Mouse (Mus musculus) neutrophil, adult 5-6 weeks (primary cell): ENCODE results near the gene Rusc2. TPM values are rescaled to one million over a fixed set of nuclear protein-coding genes. Genes with fewer than 3 reads are reported as not detected.

ENCODE experiments used
- ATAC-seq: fragments of 151-379, 151-347 bp; 2 replicates; pipeline ENCODE4 v1.8.0; 2017; ENCODE audit warnings: mild to moderate bottlenecking, moderate TSS enrichment; ENCODE audit not compliant: insufficient number of reproducible peaks, poor library complexity, low FRiP score, severe bottlenecking; ENCODE audit errors: extremely low read depth
- total RNA-seq: library from RNA; stranded (forward); fragments of 200-1000 nt; gene quantifications from 2 replicates; pipeline ENCODE4 v1.2.3, GENCODE M21; 2017

Gene Rusc2
- 0.25 and 0.35 TPM in 2 replicates for total RNA-seq

DNA sequence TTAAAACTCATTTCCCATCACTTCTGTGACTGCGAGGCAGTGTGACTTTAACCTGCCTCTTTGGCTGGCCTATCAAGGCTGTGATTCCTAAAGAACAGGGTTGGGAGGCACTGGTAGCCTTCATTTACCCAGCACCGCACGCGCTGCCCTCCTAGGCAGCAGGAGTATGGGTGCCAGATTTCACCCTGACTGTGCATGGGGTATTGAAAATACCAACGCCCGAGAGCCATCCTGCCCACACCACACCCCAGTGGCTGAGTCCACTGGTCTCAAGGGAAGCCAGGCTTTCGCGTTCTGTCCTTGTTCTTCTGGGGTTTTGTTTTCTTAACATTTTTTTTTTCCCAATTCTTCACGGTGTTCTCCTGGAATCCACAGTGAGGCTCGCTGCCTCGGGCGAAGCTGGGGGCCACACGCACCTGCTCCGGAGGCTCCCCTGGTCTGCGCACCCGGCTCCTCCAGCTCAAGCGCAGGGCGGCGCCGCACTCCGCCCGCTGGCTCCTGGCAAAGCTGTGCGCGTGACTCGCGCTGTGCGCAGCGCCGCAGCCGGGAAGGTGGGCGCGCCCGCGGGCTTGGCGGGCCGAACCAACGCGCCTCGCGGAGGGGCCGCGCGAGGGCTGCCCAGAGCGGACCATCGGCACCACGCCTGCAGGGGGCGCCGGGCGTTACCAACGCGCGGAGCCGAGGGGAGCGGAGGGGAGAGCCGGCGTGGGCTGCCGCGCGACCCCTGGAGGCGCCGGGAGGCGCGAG, at the start of gene Rusc2:
TSS of gene Rusc2 (plus strand) at position 572 of the 747 bp plus-strand sequence.
- ATAC-seq, result no peak

DNA sequence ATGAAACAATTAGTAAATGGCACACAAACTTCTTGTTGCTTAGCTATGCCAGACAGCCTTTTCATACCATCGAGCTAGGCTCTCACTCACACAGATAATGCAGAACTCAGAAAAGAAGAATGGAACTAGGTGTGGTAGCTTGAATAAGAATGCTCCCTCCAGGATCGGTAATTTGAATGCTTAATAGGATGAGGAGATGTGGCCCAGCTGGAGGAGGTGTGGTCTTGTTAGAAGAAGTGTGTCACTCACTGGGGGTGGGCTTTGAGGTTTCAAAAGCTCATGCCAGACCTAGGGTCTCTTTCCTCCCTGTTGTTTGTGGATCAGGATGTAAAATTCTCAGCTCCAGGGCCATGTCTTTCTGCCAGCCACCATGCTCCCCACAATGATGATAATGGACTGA, 47.0 kb upstream of the Rusc2 start:
- ATAC-seq, result no peak

DNA sequence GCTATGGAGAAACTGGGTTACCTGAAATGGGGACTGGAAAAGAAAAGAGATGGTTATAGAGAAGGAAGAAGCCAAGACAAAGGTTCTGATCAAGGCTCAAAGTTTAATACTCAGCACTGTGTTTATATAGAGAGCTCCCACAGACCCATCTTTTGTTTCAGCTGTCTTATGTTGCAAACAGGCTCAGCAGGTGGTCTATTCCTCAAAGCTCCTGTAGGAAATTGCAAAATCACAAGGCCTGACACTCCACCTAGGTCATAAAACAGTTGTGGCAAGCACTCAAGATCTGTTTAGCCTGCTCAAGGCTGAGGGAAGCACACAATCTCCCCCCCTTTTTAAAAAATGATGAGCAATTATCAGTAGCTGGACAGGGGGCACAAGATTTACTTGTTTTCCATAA, 45.6 kb upstream of the Rusc2 start:
- no peak for ATAC-seq

DNA sequence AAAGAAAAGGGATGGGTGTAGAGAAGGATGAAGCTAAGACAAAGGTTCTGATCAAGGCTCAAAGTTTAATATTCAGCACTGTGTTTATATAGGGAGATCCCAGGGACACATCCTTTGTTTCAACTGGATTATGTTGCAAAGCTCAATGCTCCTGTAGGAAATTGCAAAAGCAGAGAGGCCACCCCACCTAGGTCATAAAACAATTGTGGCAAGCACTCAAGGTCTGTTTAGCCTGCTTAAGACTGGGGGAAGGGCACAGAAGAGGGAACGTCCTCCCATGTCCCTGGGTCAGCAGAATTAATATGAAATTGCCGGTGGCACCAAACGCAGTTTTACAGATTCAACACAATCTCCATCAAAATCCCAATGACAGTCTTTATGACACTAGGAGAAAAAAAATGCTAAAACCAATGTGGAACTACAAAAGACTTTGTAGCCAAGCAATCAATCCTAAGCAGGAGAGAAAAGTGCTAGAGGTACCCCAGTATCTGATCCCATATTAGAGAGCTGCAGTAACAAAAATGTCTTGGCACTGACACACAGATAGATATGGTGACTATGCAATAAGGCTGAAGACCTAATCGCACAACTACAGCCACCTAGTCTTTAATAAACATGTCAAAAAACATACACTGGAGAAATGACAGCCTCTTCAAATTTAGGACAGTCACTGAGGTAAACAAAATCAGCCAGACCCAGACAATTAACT, 41.5 kb upstream of the Rusc2 start:
- ATAC-seq, result no peak

DNA sequence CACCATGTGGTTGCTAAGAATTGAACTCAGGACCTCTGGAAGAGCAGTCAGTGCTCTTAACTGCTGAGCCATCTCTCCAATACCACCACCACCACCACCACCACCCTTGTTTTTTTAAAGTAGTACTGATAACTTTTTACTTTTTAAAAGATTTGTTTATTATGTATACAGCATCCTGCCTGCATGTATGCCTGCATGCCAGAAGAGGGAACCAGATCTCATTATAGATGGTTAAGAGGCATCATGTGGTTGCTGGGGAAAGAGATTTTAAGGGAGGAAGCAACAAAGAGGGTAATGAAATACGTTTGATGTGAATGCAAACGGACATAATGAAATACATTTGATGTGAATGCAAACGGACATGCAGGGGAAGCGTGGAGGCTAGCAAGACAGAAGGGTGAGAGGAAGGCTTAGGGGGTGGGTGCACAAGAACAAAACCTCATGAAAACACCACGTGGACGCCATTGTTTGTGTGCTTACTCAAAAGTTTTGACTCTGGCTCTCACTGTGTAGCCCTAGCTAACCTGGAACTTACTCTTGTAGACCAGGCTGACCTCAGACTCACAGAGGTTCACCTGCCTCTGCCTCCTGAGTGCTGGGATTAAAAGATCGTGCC, 40.4 kb upstream of the Rusc2 start:
- ATAC-seq, result no peak

DNA sequence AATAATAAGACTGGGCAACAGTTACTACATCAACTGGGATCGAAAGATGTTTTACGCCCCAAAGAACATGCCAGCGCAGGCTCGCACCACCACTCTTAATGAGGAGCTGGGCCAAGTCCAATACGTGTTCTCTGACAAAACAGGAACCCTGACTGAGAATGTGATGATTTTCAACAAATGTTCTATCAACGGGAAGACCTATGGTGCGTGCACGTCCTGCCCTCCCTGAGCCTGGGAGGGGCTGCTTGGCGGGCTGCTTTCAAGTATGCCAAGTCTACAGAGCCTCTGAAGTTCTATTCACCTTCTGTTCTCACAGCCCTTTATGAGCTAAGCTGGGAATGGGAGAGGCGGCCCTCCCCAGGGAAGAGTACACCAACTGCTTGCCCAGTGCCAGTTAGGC, 39.3 kb upstream of the Rusc2 start:
- ATAC-seq, result no peak

DNA sequence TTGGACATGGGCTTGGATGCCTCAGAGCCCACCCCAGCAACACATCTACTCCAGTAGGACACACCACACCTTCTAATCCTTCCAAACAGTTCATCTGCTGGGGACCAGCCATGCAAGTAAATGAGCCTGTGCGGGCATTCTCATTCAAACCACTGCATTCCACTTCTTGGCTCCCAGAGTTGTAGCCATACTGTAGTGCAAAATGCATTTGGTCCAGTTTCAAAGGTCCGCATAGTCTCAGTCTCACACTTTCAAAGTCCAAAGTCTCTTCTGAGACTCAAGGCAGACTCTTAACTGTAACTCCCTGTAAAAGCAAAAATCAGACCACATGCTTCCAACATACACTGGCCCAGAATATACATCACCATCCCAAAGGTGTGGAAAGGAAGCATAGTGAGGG, 36.8 kb upstream of the Rusc2 start:
- ATAC-seq, result no peak

DNA sequence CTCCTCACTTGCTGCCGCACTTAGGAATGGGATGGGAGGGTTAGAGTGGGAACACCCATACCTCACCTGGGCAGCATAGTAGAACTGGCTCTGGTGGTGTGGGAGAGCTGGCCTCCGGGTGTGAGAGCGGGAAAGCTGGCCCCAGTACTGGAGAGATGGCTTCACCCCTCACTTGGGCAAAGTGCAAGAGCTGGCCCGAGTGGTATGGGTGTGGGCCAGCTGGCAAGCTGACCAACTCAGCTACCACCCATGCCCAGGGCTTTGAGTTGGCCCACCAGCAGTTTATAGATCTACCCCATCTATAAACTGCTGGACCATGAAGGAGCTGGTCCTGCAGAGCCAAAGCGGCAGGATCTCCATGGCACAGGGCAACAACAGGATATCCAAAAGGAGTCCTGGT, 32.6 kb upstream of the Rusc2 start:
- no peak for ATAC-seq

DNA sequence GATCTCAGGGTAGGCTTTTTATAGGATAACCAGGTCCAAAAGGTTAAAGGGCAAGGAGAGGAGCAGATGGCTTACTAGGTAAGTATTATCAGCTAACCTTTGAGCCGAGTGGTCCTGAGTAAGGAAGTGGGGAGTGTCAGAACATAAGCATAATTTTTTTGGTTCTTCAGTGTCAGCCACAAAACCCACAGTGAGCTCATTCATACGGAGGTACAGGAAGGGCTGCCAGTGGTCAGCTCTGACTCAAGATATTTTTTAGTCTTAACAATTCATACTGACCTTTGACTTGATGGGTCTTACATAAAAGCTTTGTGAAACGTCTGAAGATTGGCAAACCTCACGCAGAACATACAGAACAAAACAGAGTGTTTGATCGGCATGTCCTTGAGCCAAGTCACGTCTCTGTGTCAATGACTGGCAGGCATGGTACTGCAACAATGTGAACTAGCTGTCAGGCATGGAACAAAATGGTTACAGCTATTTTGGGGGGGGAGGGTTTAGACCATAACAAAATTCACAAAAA, 31.7 kb upstream of the Rusc2 start:
- no peak for ATAC-seq

DNA sequence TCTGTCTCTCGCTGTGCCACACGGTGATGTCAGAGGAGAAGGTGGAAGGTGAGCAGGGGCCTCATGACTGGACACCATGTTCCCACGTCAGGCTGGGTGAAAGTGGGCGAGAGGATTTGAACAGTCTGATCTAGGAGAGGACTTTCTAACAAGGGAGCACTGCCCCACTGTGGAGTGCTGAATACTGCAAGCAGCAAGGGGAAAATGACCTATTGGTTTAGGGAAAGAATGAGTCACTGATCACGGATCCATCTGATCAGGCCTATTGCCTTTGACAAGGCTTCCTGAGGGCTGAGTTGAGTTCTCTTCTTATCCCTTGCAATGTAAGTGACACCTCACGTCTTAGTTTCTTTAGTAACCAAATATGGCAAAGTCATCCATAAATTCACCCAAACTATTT, 28.1 kb upstream of the Rusc2 start:
- no peak for ATAC-seq

DNA sequence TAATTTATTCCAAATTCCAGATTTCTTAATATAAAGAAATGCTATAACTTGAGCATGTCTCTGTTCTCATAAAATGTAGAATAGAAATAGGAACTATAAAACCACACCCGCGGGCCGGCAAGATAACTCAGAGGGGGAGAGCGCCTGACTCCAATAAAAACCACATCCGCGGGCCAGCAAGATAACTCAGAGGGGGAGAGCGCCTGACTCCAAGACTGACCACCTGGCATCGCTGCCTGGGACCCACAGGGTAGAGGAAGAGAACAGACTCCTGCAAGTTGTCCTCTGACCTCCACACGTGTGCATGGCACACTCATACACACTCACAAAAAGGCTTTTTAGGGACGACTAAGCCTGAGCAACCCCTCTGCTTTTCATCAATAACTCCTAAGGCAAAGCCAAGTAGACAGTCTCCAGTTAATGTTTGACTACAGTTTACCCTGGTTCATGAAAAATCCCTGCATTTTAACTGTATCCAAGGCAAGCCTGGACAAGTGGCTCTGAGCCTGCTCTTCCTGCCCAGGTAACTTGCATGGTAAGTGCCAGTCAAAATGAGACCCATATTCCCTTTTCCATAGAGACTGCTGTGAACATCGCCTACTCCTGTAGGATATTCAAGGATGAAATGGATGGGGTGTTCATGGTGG, 16.7 kb upstream of the Rusc2 start:
- ATAC-seq, result no peak

DNA sequence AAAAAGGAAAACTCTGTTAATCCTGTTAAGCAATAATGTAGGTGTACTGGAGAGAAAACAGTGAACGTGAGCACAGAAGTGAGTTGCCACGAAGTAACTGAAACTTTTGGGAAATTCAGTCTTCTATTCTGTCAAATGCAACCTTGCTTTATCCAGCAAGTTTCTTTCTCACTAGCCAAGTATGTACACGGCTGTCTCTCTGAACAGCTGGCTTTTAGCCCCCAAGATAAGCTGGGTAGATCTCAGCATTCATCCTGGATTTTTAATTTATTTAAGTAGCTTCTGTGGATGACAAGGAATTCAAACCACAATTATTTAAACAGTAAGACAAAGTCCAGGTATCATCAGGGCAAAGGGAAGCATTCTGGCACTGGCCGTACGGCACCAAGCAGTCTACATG, 14.5 kb upstream of the Rusc2 start:
- ATAC-seq, result no peak

DNA sequence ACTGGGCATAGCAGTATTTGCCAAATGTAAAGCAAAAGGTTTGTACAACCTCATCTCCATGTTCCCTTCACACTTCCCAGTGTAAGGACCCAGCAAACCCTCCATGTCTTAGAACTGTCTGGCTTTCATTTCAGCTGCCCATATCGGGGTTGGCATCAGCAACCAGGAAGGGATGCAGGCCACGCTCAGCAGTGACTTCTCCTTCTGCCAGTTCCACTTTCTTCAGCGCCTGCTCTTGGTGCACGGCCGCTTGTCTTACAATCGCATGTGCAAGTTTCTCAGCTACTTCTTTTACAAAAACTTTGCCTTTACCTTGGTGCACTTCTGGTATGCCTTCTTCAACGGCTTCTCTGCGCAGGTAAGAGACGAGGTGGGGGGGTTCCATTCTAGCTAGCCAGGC, 14.0 kb upstream of the Rusc2 start:
- ATAC-seq, result no peak

DNA sequence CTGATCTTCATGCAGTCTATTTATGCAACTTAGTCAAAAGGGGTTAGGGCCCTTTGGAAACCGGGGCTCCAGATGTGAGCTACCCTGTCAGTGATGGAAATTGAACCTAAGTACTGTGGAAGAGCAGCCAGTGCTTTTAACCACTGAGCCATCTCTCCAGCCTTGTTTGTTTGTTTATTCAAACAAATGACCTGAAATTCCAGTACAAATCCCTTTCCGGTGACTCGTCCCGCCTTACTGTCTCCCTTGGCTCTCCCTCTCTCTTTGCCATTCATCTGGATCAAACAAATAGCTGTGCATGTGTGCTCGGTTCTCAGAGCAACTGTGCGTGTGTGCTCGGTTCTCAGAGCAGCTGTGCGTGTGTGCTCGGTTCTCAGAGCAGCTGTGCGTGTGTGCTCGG, 10.4 kb upstream of the Rusc2 start:
- no peak for ATAC-seq

DNA sequence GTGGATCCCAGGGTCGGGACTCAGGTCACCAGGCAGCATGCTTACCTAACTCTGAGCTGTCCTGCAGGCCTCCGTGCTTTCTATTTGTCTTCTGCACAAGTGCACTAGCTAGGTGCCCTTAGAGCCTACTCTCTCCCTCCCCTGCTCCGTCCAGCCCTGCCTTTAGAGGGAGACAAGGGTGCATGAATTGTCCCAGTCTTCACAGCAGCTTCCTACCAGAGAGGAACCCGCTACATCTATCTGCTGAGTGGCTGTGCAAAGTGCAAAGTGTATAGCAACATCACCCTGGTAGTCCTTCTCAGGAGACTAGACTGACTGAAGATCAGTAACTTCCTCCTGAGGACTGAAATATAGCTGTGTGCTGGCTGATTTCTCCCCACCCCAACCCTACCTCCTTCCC, 9.6 kb upstream of the Rusc2 start:
- ATAC-seq, result no peak

DNA sequence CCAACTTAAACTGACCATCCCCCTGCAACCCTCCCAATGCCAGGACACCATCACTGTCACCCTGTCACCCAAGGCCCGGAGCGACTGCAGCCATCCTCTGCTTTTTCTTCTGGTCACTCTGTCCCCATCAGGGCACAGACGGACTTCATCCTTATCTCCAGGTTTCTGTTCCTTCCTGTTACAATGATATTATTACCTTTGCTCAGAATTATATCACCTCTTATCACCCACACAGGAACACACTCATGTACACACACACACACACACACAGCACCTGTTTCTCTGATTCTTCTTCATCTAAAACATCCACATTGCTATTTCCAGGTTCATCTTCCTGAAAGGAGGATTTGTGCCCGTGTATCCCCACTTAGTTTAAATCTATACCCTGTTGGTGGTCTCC, 7.5 kb upstream of the Rusc2 start:
- no peak for ATAC-seq

DNA sequence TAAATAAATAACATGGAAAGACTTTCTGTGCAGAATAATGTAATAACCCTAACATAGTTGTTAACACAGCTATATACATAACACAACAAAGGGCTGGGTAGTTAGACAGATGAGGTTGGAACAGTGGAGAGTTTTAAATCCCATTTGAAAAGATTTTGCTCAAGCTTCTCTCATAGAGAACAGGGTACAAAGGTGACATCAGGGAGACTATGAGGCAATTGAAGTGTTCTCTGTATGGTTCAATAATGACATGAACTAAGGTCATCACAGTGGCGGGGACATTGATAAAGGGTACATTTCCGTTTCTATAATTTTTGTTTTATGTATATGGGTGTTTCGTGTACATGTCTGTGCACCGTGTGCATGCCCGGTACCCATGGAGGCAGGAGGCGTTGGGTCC, 2.2 kb upstream of the Rusc2 start:
- no peak for ATAC-seq

DNA sequence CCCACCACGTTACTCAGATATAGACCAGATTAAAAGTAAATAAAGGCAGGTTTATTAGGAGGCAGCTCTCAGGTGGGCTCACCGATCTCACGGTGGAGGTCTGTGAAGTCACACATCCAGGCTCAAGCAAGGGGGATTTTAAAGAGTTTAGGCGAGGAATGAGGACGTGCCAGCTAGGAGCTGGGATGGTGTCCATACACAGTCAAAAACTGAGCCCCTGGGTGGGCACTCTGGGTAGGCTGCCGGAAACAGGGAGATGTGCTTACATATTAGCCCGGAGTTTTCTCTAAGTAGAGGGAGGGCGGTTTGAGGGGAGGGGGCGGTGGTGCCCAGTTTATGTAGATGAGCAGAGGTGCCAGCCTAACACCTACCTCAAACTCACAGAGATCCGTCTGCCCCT, 828 bp upstream of the Rusc2 start:
- ATAC-seq, result no peak

DNA sequence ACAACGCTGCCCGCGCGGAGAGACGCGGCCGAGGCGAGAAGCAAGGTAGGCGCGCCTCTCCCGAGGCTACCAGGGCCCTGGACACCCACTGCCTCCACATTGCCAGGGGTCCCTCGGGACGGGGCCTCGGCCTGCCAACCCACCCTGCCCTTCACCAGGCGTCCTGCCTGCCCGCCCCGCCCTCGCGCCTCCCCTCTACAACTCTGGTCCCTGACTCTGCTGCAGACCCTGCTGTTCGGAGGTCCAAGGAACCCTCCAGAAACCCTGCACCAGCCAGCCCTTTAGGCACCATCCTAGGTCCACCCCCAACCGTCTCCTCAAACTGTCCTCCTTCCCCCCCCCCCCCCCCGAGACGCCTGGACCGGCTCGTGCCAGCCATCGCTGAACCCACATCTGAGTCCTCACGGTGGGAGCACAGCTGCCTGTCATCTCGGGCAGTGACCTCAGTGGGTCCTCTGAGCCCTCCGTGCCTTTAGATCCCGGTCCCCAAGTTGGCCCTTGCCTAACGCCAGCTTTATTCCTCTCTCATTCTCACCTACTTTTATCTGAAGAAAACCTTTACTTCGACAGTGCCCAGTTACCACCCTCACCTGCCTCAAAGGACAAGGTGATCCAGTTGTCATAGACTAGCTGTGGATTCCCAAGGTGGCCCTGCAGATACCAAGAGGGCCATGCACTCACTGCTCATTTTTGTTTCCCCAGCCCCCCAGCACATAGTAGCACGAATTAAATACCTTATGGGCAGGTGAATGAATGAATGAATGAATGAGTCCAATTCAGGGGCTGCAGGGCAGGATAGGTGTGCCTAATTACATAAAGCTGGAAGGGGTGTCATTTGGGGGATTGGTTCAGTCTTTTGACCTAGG, 609 bp downstream of the Rusc2 start:
- ATAC-seq, result no peak
